In the genomic region with DNA sequence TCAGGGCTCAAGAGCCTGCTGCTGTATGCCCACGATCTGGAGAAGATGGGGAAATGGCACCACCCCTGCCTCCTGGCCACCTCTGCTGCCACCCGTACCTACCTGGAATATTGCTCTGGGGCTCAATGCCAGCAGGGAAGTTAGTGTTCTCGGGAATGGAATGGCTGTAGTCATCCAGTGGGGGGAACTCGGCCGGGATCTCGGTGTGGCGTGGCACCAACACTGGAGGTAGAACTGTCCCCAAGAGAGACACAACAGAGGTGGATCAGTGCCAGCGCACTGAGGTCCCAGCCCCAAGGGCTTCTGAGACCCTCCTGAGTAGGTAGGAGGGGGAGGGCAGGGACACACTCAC, we compare ENCODE assay signal across 9 mouse cellular contexts.
DNase-seq lines count a peak whose midpoint lies in the region; ATAC-seq and TF ChIP-seq lines count a peak whose summit lies in the region.
"Had no signal": no experiment of that assay in that cellular context is flagged by ENCODE, and none has a peak within 500 bp of the region (broad histone marks: within the 10 kb centered on the region; RNA-seq: fewer than 3 reads in every experiment).

No protein-coding gene starts in this region.

- no peak for TF ChIP-seq CTCF in heart, postnatal 0 days (IDR thresholded peaks at IDR 0.05; ENCODE audit: low read depth)
- no peak for TF ChIP-seq CTCF in small intestine, adult 2 months (IDR thresholded peaks at IDR 0.05; ENCODE audit: extremely low read depth, insufficient read length, insufficient replicate concordance, low read depth, low read length)

- no peak overlapping the region for H3K9ac ChIP-seq in heart, postnatal 0 days (replicated peaks; ENCODE audit: low read depth, low read length)
- no peak overlapping the region for H3K9ac ChIP-seq in midbrain, embryonic 13.5 days (replicated peaks)
- no peak overlapping the region for H3K9ac ChIP-seq in midbrain, embryonic 15.5 days
- no peak overlapping the region for H3K9ac ChIP-seq in hindbrain, embryonic 16.5 days (ENCODE audit: low read depth, low read length)

- ATAC-seq in heart, postnatal 0 days (ENCODE audit: insufficient read depth, low read depth), result no peak
- ATAC-seq in midbrain, embryonic 13.5 days, result no peak
- no peak for ATAC-seq in midbrain, embryonic 15.5 days (replicated peaks)
- no peak for ATAC-seq in hindbrain, embryonic 16.5 days

- H3K4me1 ChIP-seq in heart, postnatal 0 days (ENCODE audit: control insufficient read depth, insufficient read depth), result peaks cover 66% of the 10 kb centered on the region
- H3K4me1 ChIP-seq in midbrain, embryonic 13.5 days (replicated peaks), result peaks cover 50% of the 10 kb centered on the region
- H3K4me1 ChIP-seq in midbrain, embryonic 15.5 days, result peaks cover 28% of the 10 kb centered on the region
- peaks cover 28% of the 10 kb centered on the region for H3K4me1 ChIP-seq in hindbrain, embryonic 16.5 days (ENCODE audit: control insufficient read depth, insufficient read depth, low read depth, low read length)
- H3K4me1 ChIP-seq in small intestine, adult 2 months (ENCODE audit: control insufficient read depth, insufficient read depth, insufficient read length, low read length), result peaks cover 47% of the 10 kb centered on the region

- H3K27ac ChIP-seq in heart, postnatal 0 days (ENCODE audit: low read depth), result peak overlapping the region; percentile 84
- 0 out of 2 replicates have a peak overlapping the region, but pooled peaks have one; percentile 25 for H3K27ac ChIP-seq in midbrain, embryonic 13.5 days
- H3K27ac ChIP-seq in midbrain, embryonic 15.5 days, result no peak overlapping the region
- H3K27ac ChIP-seq in hindbrain, embryonic 16.5 days (ENCODE audit: low read depth, low read length), result peak overlapping the region; percentile 37; the same call in 1 of the 2 replicates
- H3K27ac ChIP-seq in small intestine, adult 2 months (ENCODE audit: insufficient read depth, low read depth, low read length), result peak overlapping the region; percentile 6

- no peak overlapping the region for H3K4me3 ChIP-seq in heart, postnatal 0 days (ENCODE audit: low read depth, low read length)
- H3K4me3 ChIP-seq in midbrain, embryonic 13.5 days (replicated peaks), result no peak overlapping the region
- H3K4me3 ChIP-seq in midbrain, embryonic 15.5 days, result no peak overlapping the region
- no peak overlapping the region for H3K4me3 ChIP-seq in hindbrain, embryonic 16.5 days (ENCODE audit: low read length)
- H3K4me3 ChIP-seq in small intestine, adult 2 months (ENCODE audit: low read depth, low read length), result no peak overlapping the region

- 0 out of 2 replicates have a peak, but pooled peaks cover 5% of the 10 kb centered on the region for H3K36me3 ChIP-seq in heart, postnatal 0 days (replicated peaks; ENCODE audit: control insufficient read depth, insufficient read depth, low read length)
- H3K36me3 ChIP-seq in midbrain, embryonic 13.5 days, result peaks cover 4% of the 10 kb centered on the region; the same call in 1 of the 2 replicates
- no peaks in the 10 kb centered on the region for H3K36me3 ChIP-seq in midbrain, embryonic 15.5 days (replicated peaks)
- no peaks in the 10 kb centered on the region for H3K36me3 ChIP-seq in hindbrain, embryonic 16.5 days (ENCODE audit: control insufficient read depth, insufficient read depth, low read length)
- peaks cover 12% of the 10 kb centered on the region for H3K36me3 ChIP-seq in small intestine, adult 2 months (ENCODE audit: control insufficient read depth, insufficient read depth, low read length)

- no peaks in the 10 kb centered on the region for H3K27me3 ChIP-seq in heart, postnatal 0 days (ENCODE audit: control insufficient read depth, insufficient read depth, low read length)
- no peaks in the 10 kb centered on the region for H3K27me3 ChIP-seq in midbrain, embryonic 13.5 days
- no peaks in the 10 kb centered on the region for H3K27me3 ChIP-seq in midbrain, embryonic 15.5 days (replicated peaks)
- H3K27me3 ChIP-seq in hindbrain, embryonic 16.5 days (replicated peaks; ENCODE audit: control insufficient read depth, insufficient read depth, low read length), result no peaks in the 10 kb centered on the region
- H3K27me3 ChIP-seq in small intestine, adult 2 months (ENCODE audit: control insufficient read depth, insufficient read depth, low read length), result no peaks in the 10 kb centered on the region

- TF ChIP-seq EP300 in heart, postnatal 0 days (IDR thresholded peaks at IDR 0.05; ENCODE audit: low read depth), result peak; percentile 49; the same call in 1 of the 2 replicates

- peak overlapping the region; percentile 27 for H3K4me2 ChIP-seq in heart, postnatal 0 days (ENCODE audit: low read depth, low read length)
- H3K4me2 ChIP-seq in midbrain, embryonic 13.5 days (replicated peaks), result no peak overlapping the region
- H3K4me2 ChIP-seq in midbrain, embryonic 15.5 days, result no peak overlapping the region
- 0 out of 2 replicates have a peak overlapping the region, but pooled peaks have one; percentile 7 for H3K4me2 ChIP-seq in hindbrain, embryonic 16.5 days (ENCODE audit: low read length)

- DNase-seq in heart, postnatal 0 days (ENCODE audit: low spot score), result no peak
- no peak for DNase-seq in heart, adult 9 months (ENCODE audit: low spot score in 2 of 2)
- DNase-seq in thymus, postnatal 25 days, result no peak
- DNase-seq: cerebellum, adult 11 months; thymus, adult 2 months had no signal

- WGBS in heart, postnatal 0 days, result 39% methylated on average over 8 of the region's 8 CpGs
- 87% methylated on average over 8 of the region's 8 CpGs for WGBS in midbrain, embryonic 13.5 days
- WGBS in midbrain, embryonic 15.5 days, result 83% methylated on average over 8 of the region's 8 CpGs
- WGBS in hindbrain, embryonic 16.5 days, result 72% methylated on average over 8 of the region's 8 CpGs
- WGBS in small intestine, adult 2 months, result 30% methylated on average over 8 of the region's 8 CpGs

- TF ChIP-seq POLR2A in small intestine, adult 2 months (IDR thresholded peaks at IDR 0.05; ENCODE audit: low read depth, low read length), result no peak

- no peaks in the 10 kb centered on the region for H3K9me3 ChIP-seq in heart, postnatal 0 days (replicated peaks; ENCODE audit: control insufficient read depth, low read length)
- no peaks in the 10 kb centered on the region for H3K9me3 ChIP-seq in midbrain, embryonic 13.5 days
- no peaks in the 10 kb centered on the region for H3K9me3 ChIP-seq in midbrain, embryonic 15.5 days
- H3K9me3 ChIP-seq in hindbrain, embryonic 16.5 days (ENCODE audit: control insufficient read depth, low read length), result peaks cover 3% of the 10 kb centered on the region

Comparison
In these comparisons a context has a peak if more than half of its experiments do, and no peak if none do; other contexts are left out.
1. H3K4me2 ChIP-seq: peak in heart, postnatal 0 days (single experiment) and hindbrain, embryonic 16.5 days (single experiment); none in midbrain, embryonic 13.5 days (single experiment) and midbrain, embryonic 15.5 days (single experiment).